Mouse (Mus musculus) kidney, adult 2 months (tissue): ENCODE data around the gene Slc51a. TPM values are rescaled to one million over a fixed set of nuclear protein-coding genes. Genes with fewer than 3 reads are reported as not detected.
"Not testable (repeated sequence)": the region's sequence is repeated elsewhere in the genome, so short reads cannot be mapped to it uniquely, and the experiment has no call there.

ENCODE experiments used
- DNase-seq: peaks from one replicate; pipeline ENCODE4 v3.0.0; 2021
- H3K27ac ChIP-seq: fragments of 200-500 bp; 2 replicates; pipeline ENCODE4 v1.5.1; 2012; ENCODE audit warnings: low read depth, low read length, control low read depth, inconsistent platforms; ENCODE audit not compliant: insufficient read depth
- H3K27me3 ChIP-seq: fragments of 200-500 bp; replicated peaks from 2 replicates; pipeline ENCODE4 v1.6.1; 2012; ENCODE audit warnings: mild to moderate bottlenecking, moderate library complexity, low read length, inconsistent platforms; ENCODE audit not compliant: control insufficient read depth, insufficient read depth
- H3K36me3 ChIP-seq: fragments of 200-500 bp; 2 replicates; pipeline ENCODE4 v1.6.1; 2012; ENCODE audit warnings: mild to moderate bottlenecking, moderate library complexity, low read length, inconsistent platforms; ENCODE audit not compliant: control insufficient read depth, insufficient read depth
- H3K4me1 ChIP-seq: fragments of 200-500 bp; 2 replicates; pipeline ENCODE4 v1.6.1; 2011; ENCODE audit warnings: low read length; ENCODE audit not compliant: control insufficient read depth, insufficient read depth
- H3K4me3 ChIP-seq: fragments of 200-500 bp; 2 replicates; pipeline ENCODE4 v1.5.1; 2011; ENCODE audit warnings: mild to moderate bottlenecking, low read depth, low read length, control low read depth; ENCODE audit not compliant: insufficient read depth
- CTCF ChIP-seq: fragments of 200-500 bp; conservative IDR thresholded peaks from 2 replicates; pipeline ENCODE4 v1.5.1; 2011; ENCODE audit warnings: low read depth, mild to moderate bottlenecking, control low read depth, low read length, moderate library complexity, mixed read lengths; ENCODE audit not compliant: insufficient read depth, insufficient read length
- POLR2A ChIP-seq: fragments of 200-500 bp; IDR thresholded peaks from one replicate; pipeline ENCODE4 v1.6.1; 2011; ENCODE audit warnings: low read depth, low read length, control low read depth
- WGBS: fragments of 180-500 bp; shearing (Covaris S2); methylation state at CpG from one replicate; pipeline ENCODE4 v1.1.7; 2018; 5-methylcytosine and 5-hydroxymethylcytosine counted together
- polyA plus RNA-seq: library from polyadenylated mRNA; depleted of rRNA; stranded (reverse); fragments of >200 nt; gene quantifications from 2 replicates; pipeline ENCODE4 v1.2.3, GENCODE M21; 2012

The Slc51a gene
- polyA plus RNA-seq, 1 experiment: 97.3 TPM

DNA sequence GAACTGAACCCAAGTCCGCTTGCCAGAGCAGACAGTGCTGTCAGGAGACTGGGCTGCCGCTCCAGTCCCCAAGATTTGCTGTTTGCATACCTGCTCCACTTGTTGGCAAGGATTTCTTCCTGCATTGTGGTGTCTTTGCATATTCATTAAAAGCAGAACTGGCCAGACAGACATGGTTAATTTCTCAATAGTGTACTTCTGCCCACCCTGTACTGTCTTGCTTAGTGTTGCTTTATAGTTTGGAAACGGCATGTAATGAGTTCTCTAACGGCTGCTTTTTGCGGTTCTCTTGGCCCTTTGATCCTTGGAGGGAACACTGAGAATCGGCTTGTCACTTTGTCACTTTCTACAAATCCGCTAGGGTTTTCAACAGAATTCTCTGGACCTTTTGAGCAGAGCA, 13.8 kb upstream of the Slc51a start:
- WGBS: 50% methylated on average over 7 of the region's 7 CpGs
- Histone ChIP-seq H3K4me3 (no peak overlapping the region), H3K4me1 (no peaks in the 10 kb centered on the region), H3K27me3 (no peaks in the 10 kb centered on the region), H3K27ac (no peak overlapping the region), H3K36me3 (no peaks in the 10 kb centered on the region)
- TF ChIP-seq CTCF: no peak
- TF ChIP-seq POLR2A: no peak
- no peak for DNase-seq

DNA sequence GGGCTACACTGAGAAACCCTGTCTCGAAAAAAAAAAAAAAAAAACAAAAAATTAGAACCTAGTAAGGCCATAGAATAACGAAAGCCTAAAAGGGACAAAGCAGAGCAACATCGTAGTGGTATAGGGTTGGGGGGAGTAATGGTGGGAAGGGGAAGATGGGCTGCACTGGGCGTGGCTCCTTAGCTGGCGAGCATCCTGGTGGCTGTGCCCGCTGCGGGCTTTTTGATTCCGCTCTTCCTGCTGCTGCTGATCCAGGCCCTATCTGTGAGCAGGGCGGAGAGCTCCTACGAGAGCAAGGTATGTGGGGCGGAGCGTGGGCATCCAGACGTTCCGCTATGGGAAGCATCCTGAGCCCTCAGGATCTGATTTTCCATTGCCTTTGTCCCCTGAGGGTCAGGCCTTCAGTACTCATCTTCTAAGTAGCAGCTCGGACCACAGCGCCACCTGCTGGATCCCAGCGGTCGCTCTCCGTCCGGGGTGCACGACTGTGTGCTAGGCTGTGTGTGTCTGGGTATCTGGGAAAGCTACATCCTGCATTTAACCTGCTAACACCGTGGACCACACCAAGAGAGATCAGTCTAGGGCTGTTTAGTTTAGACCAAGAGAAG, 11.9 kb upstream of the Slc51a start:
- H3K27me3 ChIP-seq: no peaks in the 10 kb centered on the region
- H3K4me1 ChIP-seq: no peaks in the 10 kb centered on the region
- 13% methylated on average over 22 of the region's 22 CpGs for WGBS
- no peak overlapping the region for H3K4me3 ChIP-seq
- peak; percentile 87 for DNase-seq
- H3K36me3 ChIP-seq: no peaks in the 10 kb centered on the region
- TF ChIP-seq CTCF (peak; percentile 96), POLR2A (no peak)
- no peak overlapping the region for H3K27ac ChIP-seq

DNA sequence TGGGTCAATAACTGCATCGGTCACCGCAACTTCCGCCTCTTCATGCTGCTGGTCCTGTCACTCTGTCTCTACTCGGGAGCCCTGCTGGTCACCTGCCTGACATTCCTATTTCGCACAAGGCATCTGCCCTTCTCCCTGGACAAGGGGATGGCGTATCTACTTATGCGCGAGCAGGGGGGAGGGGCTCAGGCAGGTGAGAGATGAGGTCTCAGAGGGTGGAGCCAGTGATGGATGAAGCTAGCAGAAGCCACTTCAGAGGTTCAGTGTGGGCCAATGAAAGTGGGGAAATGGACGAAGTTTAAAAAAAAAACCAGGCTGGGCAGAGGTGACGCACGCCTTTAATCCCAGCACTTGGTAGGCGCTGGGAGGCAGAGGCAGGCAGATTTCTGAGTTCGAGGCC, 11.3 kb upstream of the Slc51a start:
- Histone ChIP-seq H3K27me3 (no peaks in the 10 kb centered on the region), H3K27ac (no peak overlapping the region), H3K4me3 (no peak overlapping the region), H3K36me3 (no peaks in the 10 kb centered on the region), H3K4me1 (peaks cover 1% of the 10 kb centered on the region; the same call in 1 of the 2 replicates)
- no peak for TF ChIP-seq CTCF
- TF ChIP-seq POLR2A: no peak
- 80% methylated on average over 13 of the region's 13 CpGs for WGBS
- DNase-seq: no peak

DNA sequence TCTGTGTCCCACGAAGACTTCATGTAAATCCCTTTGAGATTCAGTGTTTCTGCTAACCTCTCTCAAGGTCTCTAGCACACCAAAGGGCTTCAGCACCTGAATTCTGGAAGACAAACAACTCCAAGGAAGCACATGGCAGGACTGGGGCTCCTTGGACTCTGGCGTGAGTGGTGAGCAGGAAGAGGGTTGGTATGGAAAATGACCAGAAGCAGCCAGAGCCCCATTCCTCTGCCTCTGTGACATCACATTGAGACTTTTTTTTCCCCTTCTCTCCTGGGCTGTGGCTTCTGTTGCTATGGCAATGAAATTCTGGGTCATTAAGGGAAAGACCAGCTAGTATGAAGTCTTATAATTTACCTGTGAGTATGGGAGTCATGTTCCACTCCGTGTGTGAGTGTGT, 8.3 kb upstream of the Slc51a start, which contains the start of gene Zdhhc19:
TSS of gene Zdhhc19 (plus strand) at position 301 of the 400 bp plus-strand sequence.
- 68% methylated on average over 3 of the region's 3 CpGs for WGBS
- TF ChIP-seq CTCF (no peak), POLR2A (no peak)
- H3K27ac ChIP-seq: no peak within 1 kb of the TSS
- no peaks in the 10 kb centered on the region for H3K27me3 ChIP-seq
- H3K4me3 ChIP-seq: no peak within 1 kb of the TSS
- H3K4me1 ChIP-seq: peaks cover 9% of the 10 kb centered on the region; the same call in 1 of the 2 replicates
- DNase-seq: no peak
- H3K36me3 ChIP-seq: no peaks in the 10 kb centered on the region

DNA sequence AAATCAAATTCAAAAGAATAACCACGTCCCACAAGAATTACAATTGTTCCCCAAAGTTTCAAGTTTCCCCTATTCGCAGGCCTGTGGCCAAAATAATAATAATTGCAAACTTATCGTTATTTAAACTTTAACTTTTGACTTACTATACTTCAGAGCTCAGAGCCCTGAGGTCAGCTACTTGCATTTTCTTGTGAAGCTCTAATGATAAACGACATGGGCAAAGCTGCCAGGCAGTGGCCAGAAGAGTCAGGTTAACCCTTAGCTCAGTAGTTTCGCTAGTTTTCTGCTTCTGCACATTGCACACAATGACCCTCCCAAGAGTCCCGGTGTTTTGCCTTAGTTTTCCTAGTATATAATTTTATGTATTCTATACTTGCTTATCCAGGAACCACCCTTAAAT, 6.7 kb upstream of the Slc51a start:
- WGBS: 27% methylated on average over 6 of the region's 6 CpGs
- not testable (repeated sequence) for H3K27ac ChIP-seq, H3K4me3 ChIP-seq, H3K4me1 ChIP-seq, H3K27me3 ChIP-seq, H3K36me3 ChIP-seq
- DNase-seq: peak; percentile 73

DNA sequence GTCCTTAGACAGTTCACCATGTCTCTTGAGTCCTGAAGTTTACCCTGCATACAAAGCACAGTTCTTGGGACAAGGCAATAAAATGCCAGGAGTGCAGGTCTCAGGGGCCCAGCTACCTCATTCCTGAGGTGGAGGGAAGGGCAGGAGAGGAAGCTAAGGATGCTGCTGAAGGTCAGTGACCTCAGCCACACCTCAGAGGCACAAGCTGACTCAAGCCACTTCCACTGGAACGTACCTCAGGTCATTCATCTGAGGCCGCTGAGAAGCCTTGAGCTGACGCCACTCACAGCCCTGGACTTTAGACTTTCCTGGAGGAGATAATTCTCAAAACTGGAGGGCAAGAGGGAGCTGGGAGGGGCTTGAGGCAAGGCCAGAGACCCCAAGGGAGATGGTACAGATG, 1.3 kb upstream of the Slc51a start:
- H3K4me1 ChIP-seq: peaks cover 15% of the 10 kb centered on the region; the same call in 1 of the 2 replicates
- TF ChIP-seq CTCF (no peak), POLR2A (no peak)
- no peak overlapping the region for H3K4me3 ChIP-seq
- H3K36me3 ChIP-seq: no peaks in the 10 kb centered on the region
- H3K27me3 ChIP-seq: no peaks in the 10 kb centered on the region
- 49% methylated on average over 3 of the region's 3 CpGs for WGBS
- DNase-seq: peak; percentile 85
- H3K27ac ChIP-seq: no peak overlapping the region

DNA sequence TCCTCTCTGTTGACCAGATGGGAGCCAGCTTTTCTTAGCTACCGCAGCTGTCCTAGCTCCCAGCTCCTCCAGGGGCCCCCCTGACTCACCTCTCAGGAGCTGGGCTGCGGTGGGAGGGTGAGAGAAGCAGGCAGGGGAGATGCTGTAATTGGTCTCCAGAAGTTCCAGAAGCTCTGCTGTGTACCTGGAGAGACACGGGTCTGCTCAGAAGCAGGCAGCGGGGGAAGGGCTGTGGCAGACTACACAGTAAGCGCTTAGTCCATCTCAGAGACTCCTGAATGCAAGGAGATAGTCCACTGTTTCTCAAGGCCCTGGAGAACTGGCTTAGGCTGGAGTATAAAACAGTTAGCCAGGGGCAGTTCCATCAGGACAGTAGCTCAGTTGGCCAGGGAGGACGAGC, 1.6 kb downstream of the Slc51a start:
- 76% methylated on average over 6 of the region's 6 CpGs for WGBS
- H3K27me3 ChIP-seq: no peaks in the 10 kb centered on the region
- peak overlapping the region; percentile 26; the same call in 1 of the 2 replicates for H3K27ac ChIP-seq
- peaks cover 8% of the 10 kb centered on the region; the same call in 1 of the 2 replicates for H3K4me1 ChIP-seq
- peak; percentile 25 for DNase-seq
- no peaks in the 10 kb centered on the region for H3K36me3 ChIP-seq
- TF ChIP-seq POLR2A (no peak), CTCF (no peak)
- H3K4me3 ChIP-seq: peak overlapping the region; percentile 13; the same call in 1 of the 2 replicates

DNA sequence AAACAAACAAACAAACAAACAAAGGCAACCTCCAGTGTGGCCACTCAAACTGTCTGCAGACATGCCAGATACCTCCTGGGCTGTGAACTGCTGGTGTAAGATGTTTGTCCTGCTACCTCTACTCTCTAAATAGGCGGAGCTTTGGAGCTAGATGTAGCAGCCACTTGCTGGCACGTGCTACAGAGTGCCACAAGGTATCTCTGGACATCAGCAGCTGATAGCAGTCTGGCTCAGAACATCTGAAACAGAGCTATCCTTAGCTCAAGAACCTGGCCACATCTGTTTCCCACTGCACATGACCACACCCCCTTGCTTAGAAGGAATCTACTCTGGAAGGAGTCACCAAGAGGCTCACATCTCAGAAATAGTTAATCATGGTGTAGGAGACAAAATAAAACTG, 2.5 kb downstream of the Slc51a start:
- Histone ChIP-seq H3K36me3 (no peaks in the 10 kb centered on the region), H3K27ac (peak overlapping the region; percentile 43; the same call in 1 of the 2 replicates), H3K4me3 (no peak overlapping the region), H3K4me1 (peaks cover 8% of the 10 kb centered on the region; the same call in 1 of the 2 replicates), H3K27me3 (no peaks in the 10 kb centered on the region)
- peak; percentile 30 for DNase-seq
- TF ChIP-seq CTCF (no peak), POLR2A (no peak)
- 50% methylated on average over 2 of the region's 2 CpGs for WGBS
